Mouse (Mus musculus) neural tube, embryonic 14.5 days (tissue): ENCODE results near the gene Chrm3. TPM values are rescaled to one million over a fixed set of nuclear protein-coding genes. Genes with fewer than 3 reads are reported as not detected.

Source experiments
- ATAC-seq: fragments of 200-750 bp; cut with Nextera tagmentation; 2 replicates; pipeline ENCODE4 v1.8.0; 2017; ENCODE audit warnings: low read depth, mild to moderate bottlenecking, moderate TSS enrichment, moderate library complexity
- H3K27ac ChIP-seq: fragments of 300-500 bp; sonication (generic); 2 replicates; pipeline ENCODE4 v1.5.1; 2014; ENCODE audit warnings: low read depth, mild to moderate bottlenecking, control low read depth, low read length, moderate library complexity, mixed read lengths
- H3K27me3 ChIP-seq: fragments of 300-500 bp; sonication (generic); 2 replicates; pipeline ENCODE4 v1.6.1; 2014; ENCODE audit warnings: low read length; ENCODE audit not compliant: control insufficient read depth, insufficient read depth
- H3K36me3 ChIP-seq: fragments of 300-500 bp; sonication (generic); 2 replicates; pipeline ENCODE4 v1.6.1; 2014; ENCODE audit warnings: low read length, mixed read lengths; ENCODE audit not compliant: control insufficient read depth, insufficient read depth
- H3K4me1 ChIP-seq: fragments of 300-500 bp; sonication (generic); 2 replicates; pipeline ENCODE4 v1.6.1; 2014; ENCODE audit warnings: low read length; ENCODE audit not compliant: control insufficient read depth, insufficient read depth
- H3K4me2 ChIP-seq: fragments of 300-500 bp; sonication (generic); 2 replicates; pipeline ENCODE4 v1.6.1; 2014; ENCODE audit warnings: mild to moderate bottlenecking, low read depth, low read length, control low read depth
- H3K4me3 ChIP-seq: fragments of 300-500 bp; sonication (generic); 2 replicates; pipeline ENCODE4 v1.5.1; 2014; ENCODE audit warnings: low read depth, low read length, control low read depth, mixed read lengths
- H3K9ac ChIP-seq: fragments of 300-500 bp; sonication (generic); replicated peaks from 2 replicates; pipeline ENCODE4 v1.6.1; 2014; ENCODE audit warnings: low read depth, mild to moderate bottlenecking, control low read depth, low read length, mixed read lengths
- H3K9me3 ChIP-seq: fragments of 300-500 bp; sonication (generic); 2 replicates; pipeline ENCODE4 v1.6.1; 2016; ENCODE audit warnings: low read length; ENCODE audit not compliant: control insufficient read depth
- WGBS: fragments of 180-500 bp; shearing (Covaris S2); extraction: QIAGEN DNeasy Blood & Tissue Kit; methylation state at CpG from one replicate; pipeline ENCODE4 v1.1.7; 2014; 5-methylcytosine and 5-hydroxymethylcytosine counted together
- polyA plus RNA-seq: library from polyadenylated mRNA; unstranded; fragments of >200 nt; fragmentation: Nextera tagmentation; extraction: Ambion mirVana; gene quantifications from 2 replicates; pipeline ENCODE4 v1.2.1, GENCODE M21; 2014

The Chrm3 gene
- polyA plus RNA-seq, 1 experiment from 2014 or later: 5.2 TPM

GRCm38 (mm10) chr13:10068927-10069580, 291.6 kb downstream of the Chrm3 start:
- Histone ChIP-seq H3K4me2 (no peak overlapping the region), H3K9me3 (no peaks in the 10 kb centered on the region), H3K27ac (no peak overlapping the region), H3K36me3 (no peaks in the 10 kb centered on the region), H3K9ac (no peak overlapping the region), H3K4me3 (no peak overlapping the region), H3K4me1 (no peaks in the 10 kb centered on the region), H3K27me3 (no peaks in the 10 kb centered on the region)
- ATAC-seq: no peak
- 86% methylated on average over 10 of the region's 10 CpGs for WGBS

DNA sequence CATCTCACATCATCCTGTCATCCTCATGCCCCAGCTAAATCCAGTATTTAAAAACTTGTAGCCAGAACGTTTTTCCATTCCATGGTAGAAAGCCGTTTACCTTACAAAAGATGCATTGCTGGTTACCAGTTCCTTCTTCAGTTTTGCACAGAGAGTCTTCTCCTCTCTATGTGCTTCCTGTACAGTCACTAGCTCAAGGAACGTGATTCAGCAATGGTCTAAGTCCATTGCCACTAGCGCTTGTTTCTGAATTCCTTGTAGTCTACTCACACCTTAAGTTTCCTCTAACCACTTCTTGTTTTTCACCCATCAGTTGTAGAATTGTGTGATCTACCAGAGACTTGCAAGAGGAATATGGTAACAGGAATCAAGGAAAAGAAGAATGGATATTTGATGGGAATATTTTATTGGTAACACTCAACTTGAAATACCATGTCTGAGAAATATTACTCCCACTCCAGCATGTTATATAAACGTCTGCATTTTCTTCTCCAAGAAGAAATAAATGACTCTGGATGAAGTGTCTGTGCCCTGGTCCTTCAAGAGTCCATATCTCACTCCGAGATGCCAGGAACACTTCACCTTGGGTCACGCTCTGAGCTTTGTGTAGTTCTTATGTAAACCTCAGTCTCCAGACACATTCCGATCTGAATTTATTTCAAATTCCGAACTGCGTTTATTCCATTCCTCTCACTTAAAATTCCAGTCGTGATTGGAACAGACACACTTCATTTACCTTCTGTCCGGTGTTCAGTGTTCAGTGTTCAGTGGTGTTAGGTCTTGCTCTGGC, 293.6 kb downstream of the Chrm3 start:
- Histone ChIP-seq H3K36me3 (no peaks in the 10 kb centered on the region), H3K9ac (no peak overlapping the region), H3K4me2 (no peak overlapping the region), H3K27ac (no peak overlapping the region), H3K4me3 (no peak overlapping the region), H3K27me3 (no peaks in the 10 kb centered on the region), H3K9me3 (no peaks in the 10 kb centered on the region), H3K4me1 (no peaks in the 10 kb centered on the region)
- no peak for ATAC-seq
- 88% methylated on average over 12 of the region's 12 CpGs for WGBS

GRCm38 (mm10) chr13:10065776-10066175, 294.9 kb downstream of the Chrm3 start:
- WGBS: 70% methylated on average over 2 of the region's 2 CpGs
- ATAC-seq: no peak
- no peak overlapping the region for H3K4me3 ChIP-seq

GRCm38 (mm10) chr13:10062681-10063080, 298.0 kb downstream of the Chrm3 start:
- no peaks in the 10 kb centered on the region for H3K9me3 ChIP-seq
- ATAC-seq: no peak
- no peak overlapping the region for H3K27ac ChIP-seq
- H3K4me2 ChIP-seq: no peak overlapping the region
- 79% methylated on average over 5 of the region's 5 CpGs for WGBS
- no peak overlapping the region for H3K4me3 ChIP-seq
- H3K9ac ChIP-seq: no peak overlapping the region
- H3K36me3 ChIP-seq: no peaks in the 10 kb centered on the region
- no peaks in the 10 kb centered on the region for H3K27me3 ChIP-seq
- no peaks in the 10 kb centered on the region for H3K4me1 ChIP-seq

More at GRCm38 (mm10) chr13:10065776-10066175, 294.9 kb downstream of the Chrm3 start:
- Histone ChIP-seq H3K9me3 (no peaks in the 10 kb centered on the region), H3K27ac (no peak overlapping the region), H3K9ac (no peak overlapping the region), H3K4me2 (no peak overlapping the region), H3K36me3 (no peaks in the 10 kb centered on the region), H3K27me3 (no peaks in the 10 kb centered on the region), H3K4me1 (no peaks in the 10 kb centered on the region)

DNA sequence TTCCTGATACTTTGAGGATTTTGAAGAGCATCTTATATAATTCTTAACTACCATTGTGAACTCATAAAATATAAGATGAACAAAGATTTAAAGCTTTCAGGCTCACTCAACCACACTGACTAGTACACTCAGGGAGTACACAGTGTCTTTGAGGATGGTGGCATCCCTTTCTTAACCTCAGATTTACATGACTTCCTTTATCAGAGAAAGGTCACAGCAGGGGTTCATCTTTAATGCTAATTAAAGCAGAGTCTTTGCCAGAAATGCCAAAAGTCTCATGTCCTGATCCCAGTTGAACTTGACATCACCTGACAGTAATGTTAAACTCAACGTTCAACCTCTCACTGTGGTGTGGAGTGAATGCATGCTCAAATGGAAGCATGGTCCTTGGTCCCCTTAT, 301.7 kb downstream of the Chrm3 start:
- Histone ChIP-seq H3K4me3 (no peak overlapping the region), H3K9me3 (no peaks in the 10 kb centered on the region), H3K9ac (no peak overlapping the region), H3K4me1 (no peaks in the 10 kb centered on the region), H3K27ac (no peak overlapping the region), H3K4me2 (no peak overlapping the region), H3K27me3 (no peaks in the 10 kb centered on the region), H3K36me3 (no peaks in the 10 kb centered on the region)
- ATAC-seq: no peak
- 74% methylated on average over 1 of the region's 1 CpGs for WGBS

GRCm38 (mm10) chr13:10057644-10058198, 302.9 kb downstream of the Chrm3 start:
- H3K4me1 ChIP-seq: no peaks in the 10 kb centered on the region
- H3K4me2 ChIP-seq: no peak overlapping the region
- H3K9me3 ChIP-seq: no peaks in the 10 kb centered on the region
- H3K27me3 ChIP-seq: no peaks in the 10 kb centered on the region
- no peak overlapping the region for H3K27ac ChIP-seq
- H3K9ac ChIP-seq: no peak overlapping the region
- no peak for ATAC-seq
- 84% methylated on average over 2 of the region's 2 CpGs for WGBS
- no peak overlapping the region for H3K4me3 ChIP-seq
- H3K36me3 ChIP-seq: no peaks in the 10 kb centered on the region

DNA sequence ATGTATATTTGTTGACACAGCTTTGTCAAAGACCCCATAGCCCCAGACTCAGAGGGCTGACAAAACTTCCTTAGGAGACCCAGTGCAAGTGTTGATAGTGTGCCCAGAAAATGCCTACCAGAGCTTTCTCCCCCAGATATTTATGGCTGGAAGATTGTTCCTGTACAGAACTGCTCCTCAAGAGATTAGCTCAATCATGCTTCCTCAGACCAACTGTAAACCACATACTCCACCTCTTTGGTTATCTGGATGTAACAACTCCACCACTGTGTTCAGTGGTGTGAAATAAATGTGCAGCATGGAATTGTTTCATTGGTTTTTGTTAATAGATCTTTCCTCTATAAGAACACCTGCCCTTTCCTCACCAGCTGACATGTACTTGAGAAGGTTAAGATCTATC, 306.6 kb downstream of the Chrm3 start:
- Histone ChIP-seq H3K4me2 (no peak overlapping the region), H3K4me1 (no peaks in the 10 kb centered on the region), H3K9me3 (no peaks in the 10 kb centered on the region), H3K27ac (no peak overlapping the region), H3K4me3 (no peak overlapping the region), H3K27me3 (no peaks in the 10 kb centered on the region), H3K9ac (no peak overlapping the region), H3K36me3 (no peaks in the 10 kb centered on the region)
- no peak for ATAC-seq

DNA sequence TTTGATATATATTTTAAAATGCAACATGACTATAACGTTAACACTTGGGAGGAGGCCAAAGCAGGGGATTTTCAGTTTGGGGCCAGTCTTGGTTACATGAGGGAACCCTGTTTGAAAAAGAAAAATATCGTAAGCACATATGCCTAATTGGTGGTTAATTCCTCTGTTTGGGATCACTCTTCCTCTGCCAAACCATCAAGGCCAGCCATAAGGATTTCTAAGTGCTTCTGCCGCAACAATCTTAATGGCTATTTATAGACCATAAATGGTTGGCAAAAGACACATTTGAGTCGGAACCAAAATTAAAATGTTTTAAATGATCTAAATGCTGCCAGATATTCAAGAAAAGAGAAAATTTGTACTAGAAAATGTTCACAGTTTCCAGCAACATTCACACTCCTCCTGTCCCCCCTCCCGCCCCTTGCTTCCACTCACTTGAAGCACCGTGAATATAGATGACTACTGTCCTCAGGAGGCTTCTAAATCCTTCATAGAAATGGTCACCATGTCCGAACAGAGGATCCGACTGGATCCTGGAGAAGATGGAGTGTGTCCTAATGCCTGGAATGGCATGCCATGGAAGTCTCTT, 307.3 kb downstream of the Chrm3 start:
- no peak overlapping the region for H3K4me2 ChIP-seq
- H3K36me3 ChIP-seq: no peaks in the 10 kb centered on the region
- WGBS: 85% methylated on average over 8 of the region's 8 CpGs
- no peaks in the 10 kb centered on the region for H3K9me3 ChIP-seq
- no peak overlapping the region for H3K27ac ChIP-seq
- no peak for ATAC-seq
- no peak overlapping the region for H3K4me3 ChIP-seq
- H3K9ac ChIP-seq: no peak overlapping the region
- H3K27me3 ChIP-seq: no peaks in the 10 kb centered on the region
- no peaks in the 10 kb centered on the region for H3K4me1 ChIP-seq
